Mouse (Mus musculus): Measurements from ENCODE around the gene Tm9sf4.

DNA sequence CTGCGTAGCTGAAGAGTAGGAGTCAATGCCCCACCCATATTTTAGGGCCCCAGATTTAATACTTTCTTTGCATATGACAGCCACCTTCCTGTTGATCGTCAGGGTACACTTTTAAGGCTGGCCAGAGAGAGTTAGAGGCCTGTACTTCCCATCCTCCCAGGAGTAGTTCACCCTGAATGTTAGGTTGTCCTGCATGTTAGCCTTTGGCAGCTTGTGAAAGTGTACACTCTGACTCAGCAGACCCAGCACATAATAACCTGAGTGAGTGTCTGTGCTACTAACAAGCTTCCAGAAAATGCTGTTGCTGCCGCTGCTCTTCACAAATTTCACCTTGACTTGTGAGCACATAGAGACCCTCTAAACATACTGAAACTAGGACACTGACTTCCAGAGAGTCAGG, 16.1 kb downstream of the Tm9sf4 start:
- TF ChIP-seq EP300 (IDR thresholded peaks at IDR 0.05; ENCODE audit: low read depth) (no peak), CTCF (IDR thresholded peaks at IDR 0.05; ENCODE audit: low read depth) (no peak)

Data from heart, postnatal 0 days (tissue).